Mouse (Mus musculus) neural tube, embryonic 13.5 days (tissue): ENCODE measurements around the gene Il18r1. TPM values are rescaled to one million over a fixed set of nuclear protein-coding genes. Genes with fewer than 3 reads are reported as not detected.

Experiments used
- ATAC-seq: fragments of 200-750 bp; cut with Nextera tagmentation; 2 replicates; pipeline ENCODE4 v1.8.0; 2017; ENCODE audit warnings: low read depth, mild to moderate bottlenecking, moderate TSS enrichment, moderate library complexity
- H3K27ac ChIP-seq: fragments of 300-500 bp; sonication (generic); replicated peaks from 2 replicates; pipeline ENCODE4 v1.5.1; 2015; ENCODE audit warnings: moderate library complexity, mild to moderate bottlenecking, inconsistent platforms
- H3K27me3 ChIP-seq: fragments of 300-500 bp; sonication (generic); 2 replicates; pipeline ENCODE4 v1.6.1; 2015; ENCODE audit warnings: mild to moderate bottlenecking, inconsistent platforms
- H3K36me3 ChIP-seq: fragments of 300-500 bp; sonication (generic); 2 replicates; pipeline ENCODE4 v1.6.1; 2015; ENCODE audit warnings: mild to moderate bottlenecking, inconsistent platforms
- H3K4me1 ChIP-seq: fragments of 300-500 bp; sonication (generic); replicated peaks from 2 replicates; pipeline ENCODE4 v1.6.1; 2015; ENCODE audit warnings: inconsistent platforms
- H3K4me2 ChIP-seq: fragments of 300-500 bp; sonication (generic); 2 replicates; pipeline ENCODE4 v1.6.1; 2015; ENCODE audit warnings: inconsistent platforms, mild to moderate bottlenecking, moderate library complexity
- H3K4me3 ChIP-seq: fragments of 300-500 bp; sonication (generic); 2 replicates; pipeline ENCODE4 v1.5.1; 2015; ENCODE audit warnings: mild to moderate bottlenecking, inconsistent platforms
- H3K9ac ChIP-seq: fragments of 300-500 bp; sonication (generic); 2 replicates; pipeline ENCODE4 v1.6.1; 2015; ENCODE audit warnings: moderate library complexity, mild to moderate bottlenecking, inconsistent platforms
- H3K9me3 ChIP-seq: fragments of 300-500 bp; sonication (generic); 2 replicates; pipeline ENCODE4 v1.6.1; 2016; ENCODE audit warnings: inconsistent platforms
- WGBS: fragments of 180-500 bp; shearing (Covaris S2); methylation state at CpG from one replicate; pipeline ENCODE4 v1.1.7; 2015; 5-methylcytosine and 5-hydroxymethylcytosine counted together
- polyA plus RNA-seq: library from polyadenylated mRNA; unstranded; fragments of >200 nt; fragmentation: Nextera tagmentation; extraction: Ambion mirVana; gene quantifications from 2 replicates; pipeline ENCODE4 v1.2.1, GENCODE M21; 2015

The Il18r1 gene
- polyA plus RNA-seq, 1 experiment from 2014 or later, result not detected

DNA sequence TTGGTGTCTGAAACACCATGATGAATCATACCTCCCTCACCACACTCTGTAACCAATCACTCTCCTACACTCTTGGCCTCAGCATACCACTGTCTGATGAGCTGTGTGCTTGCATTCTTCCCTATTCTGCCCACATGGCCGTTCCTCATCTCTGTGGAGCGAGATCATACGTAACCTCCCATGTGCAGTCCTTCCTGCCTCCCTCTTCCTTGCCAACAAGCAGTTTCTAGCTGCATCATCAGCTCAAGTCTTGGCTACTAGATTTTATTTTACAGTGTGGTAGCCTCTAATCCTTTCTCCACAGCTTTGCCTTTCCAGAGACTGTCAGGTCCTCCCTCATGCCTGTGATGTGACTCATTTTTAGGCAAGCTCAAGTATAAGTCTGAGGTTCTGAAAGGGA is 20.6 kb upstream of the Il18r1 start:
- Histone ChIP-seq H3K27me3 (no peaks in the 10 kb centered on the region), H3K4me1 (no peaks in the 10 kb centered on the region), H3K9me3 (no peaks in the 10 kb centered on the region), H3K4me3 (no peak overlapping the region), H3K27ac (no peak overlapping the region), H3K4me2 (no peak overlapping the region), H3K36me3 (no peaks in the 10 kb centered on the region), H3K9ac (no peak overlapping the region)
- ATAC-seq, result no peak
- 92% methylated on average over 3 of the region's 3 CpGs for WGBS

DNA sequence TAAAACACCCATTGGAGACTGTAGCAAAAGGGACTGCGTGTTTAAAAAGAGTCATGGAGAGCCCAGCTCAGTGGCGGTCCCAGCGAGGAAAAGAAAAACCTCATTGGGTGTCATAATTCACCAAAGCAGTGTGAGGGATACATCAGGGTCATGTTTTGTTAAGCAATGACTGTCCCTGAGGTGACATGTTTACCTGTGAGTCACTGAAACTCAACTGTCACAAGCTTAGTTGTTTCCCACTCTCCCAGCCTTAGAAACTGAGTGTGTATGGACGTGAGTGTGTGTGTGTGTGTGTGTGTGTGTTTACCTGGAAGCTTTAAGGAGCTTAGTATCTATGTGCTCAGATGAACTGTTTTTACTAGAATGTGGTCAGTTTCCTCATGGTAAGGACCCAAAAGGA is 2.0 kb downstream of the Il18r1 start:
- Histone ChIP-seq H3K9ac (no peak overlapping the region), H3K9me3 (no peaks in the 10 kb centered on the region), H3K4me2 (no peak overlapping the region), H3K36me3 (no peaks in the 10 kb centered on the region), H3K27ac (no peak overlapping the region), H3K4me3 (no peak overlapping the region), H3K4me1 (no peaks in the 10 kb centered on the region), H3K27me3 (no peaks in the 10 kb centered on the region)
- ATAC-seq, result no peak
- 88% methylated on average over 4 of the region's 4 CpGs for WGBS

DNA sequence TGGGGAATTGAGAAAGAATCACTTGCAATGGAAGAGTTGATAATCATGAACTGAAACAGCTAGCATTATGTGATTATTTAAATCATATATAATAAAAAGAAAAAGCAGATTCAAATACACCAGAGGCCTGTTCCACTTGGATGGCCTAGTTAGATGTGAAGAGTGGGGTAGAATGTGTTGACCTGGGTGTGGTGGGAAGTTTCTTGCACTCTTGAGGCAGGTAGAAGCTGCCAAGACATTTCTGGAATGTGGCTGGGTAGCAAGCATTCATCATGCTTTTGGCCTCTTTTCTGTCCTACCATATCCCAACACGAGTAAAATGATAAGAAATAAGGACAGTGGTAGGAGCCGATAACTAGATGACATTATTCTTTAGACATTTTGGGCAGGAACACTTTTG is 3.5 kb downstream of the Il18r1 start:
- 88% methylated on average over 2 of the region's 2 CpGs for WGBS
- no peaks in the 10 kb centered on the region for H3K9me3 ChIP-seq
- no peak overlapping the region for H3K9ac ChIP-seq
- no peak overlapping the region for H3K4me2 ChIP-seq
- H3K27me3 ChIP-seq, result no peaks in the 10 kb centered on the region
- H3K27ac ChIP-seq, result no peak overlapping the region
- H3K4me3 ChIP-seq, result no peak overlapping the region
- H3K4me1 ChIP-seq, result no peaks in the 10 kb centered on the region
- no peaks in the 10 kb centered on the region for H3K36me3 ChIP-seq
- no peak for ATAC-seq

DNA sequence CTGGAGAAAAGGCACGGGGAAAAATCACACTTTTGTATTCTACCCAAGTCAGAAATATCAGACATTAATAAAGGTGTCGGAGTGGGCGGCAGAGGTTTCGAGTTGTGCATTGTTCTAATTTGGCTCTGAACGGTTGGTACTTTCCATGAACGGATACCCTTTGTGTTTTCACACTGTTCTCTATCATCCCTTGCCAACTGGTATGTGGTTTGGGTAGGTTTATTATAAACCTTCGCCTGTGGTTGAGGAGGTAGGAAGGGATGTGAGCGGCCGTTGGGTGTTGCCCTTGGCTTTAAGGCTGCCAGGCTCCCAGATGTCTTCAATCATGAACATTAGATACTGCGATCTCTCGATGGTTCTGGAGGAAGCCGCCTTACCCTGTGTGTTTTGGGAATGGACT is 4.5 kb downstream of the Il18r1 start:
- no peaks in the 10 kb centered on the region for H3K36me3 ChIP-seq
- H3K27me3 ChIP-seq, result no peaks in the 10 kb centered on the region
- H3K4me2 ChIP-seq, result no peak overlapping the region
- H3K27ac ChIP-seq, result no peak overlapping the region
- no peaks in the 10 kb centered on the region for H3K4me1 ChIP-seq
- WGBS, result 89% methylated on average over 12 of the region's 12 CpGs
- H3K4me3 ChIP-seq, result no peak overlapping the region
- no peak overlapping the region for H3K9ac ChIP-seq
- H3K9me3 ChIP-seq, result no peaks in the 10 kb centered on the region
- no peak for ATAC-seq

- Histone ChIP-seq H3K36me3 (no peaks in the 10 kb centered on the region), H3K4me3 (no peak overlapping the region), H3K4me2 (no peak overlapping the region), H3K27ac (no peak overlapping the region), H3K9ac (no peak overlapping the region), H3K4me1 (no peaks in the 10 kb centered on the region), H3K27me3 (no peaks in the 10 kb centered on the region), H3K9me3 (no peaks in the 10 kb centered on the region)
- ATAC-seq, result no peak
- WGBS, result 95% methylated on average over 1 of the region's 1 CpGs
Measured at GRCm38 (mm10) chr1:40472401-40472800, 7.0 kb downstream of the Il18r1 start.

DNA sequence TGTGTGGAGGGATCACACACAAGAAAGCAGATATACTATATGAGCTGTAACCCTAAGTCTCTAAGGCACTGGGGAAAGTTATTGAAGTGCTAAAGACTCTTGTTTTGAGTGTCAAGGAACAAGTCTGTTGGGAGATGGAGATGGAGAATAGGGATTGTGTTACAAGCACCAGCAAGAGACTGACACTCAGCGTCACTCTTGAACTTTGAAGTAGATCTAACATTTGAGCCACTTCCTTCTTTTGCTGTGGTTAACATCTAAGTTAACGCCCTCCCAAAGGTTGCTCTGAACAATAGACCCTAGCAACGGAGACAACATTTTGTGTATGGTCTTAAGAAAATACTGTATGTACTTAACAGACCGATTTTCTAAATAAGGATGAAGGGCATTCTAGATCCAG is 8.3 kb downstream of the Il18r1 start:
- H3K27me3 ChIP-seq, result no peaks in the 10 kb centered on the region
- no peaks in the 10 kb centered on the region for H3K4me1 ChIP-seq
- H3K4me2 ChIP-seq, result no peak overlapping the region
- WGBS, result 87% methylated on average over 4 of the region's 4 CpGs
- H3K27ac ChIP-seq, result no peak overlapping the region
- H3K9me3 ChIP-seq, result no peaks in the 10 kb centered on the region
- no peak for ATAC-seq
- H3K4me3 ChIP-seq, result no peak overlapping the region
- no peaks in the 10 kb centered on the region for H3K36me3 ChIP-seq
- no peak overlapping the region for H3K9ac ChIP-seq

DNA sequence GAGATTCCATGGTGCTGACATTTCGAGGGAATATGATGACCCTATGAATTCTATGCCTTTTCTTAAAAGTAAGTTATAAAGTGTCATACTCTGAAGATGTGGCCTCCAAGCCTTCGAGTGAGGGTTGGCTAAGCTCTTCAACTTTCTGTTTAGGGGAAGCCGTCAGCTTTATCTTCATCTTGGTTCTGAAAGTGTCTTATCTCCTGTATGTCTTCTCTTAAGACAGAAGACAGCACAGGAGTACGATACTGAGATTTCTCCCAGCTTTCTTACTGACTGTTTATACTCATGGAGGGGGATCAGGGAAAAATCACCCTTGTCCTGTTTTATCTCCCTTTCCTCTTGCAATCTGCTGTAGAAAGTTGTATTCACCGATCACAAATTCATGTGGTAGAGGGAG is 9.0 kb downstream of the Il18r1 start:
- Histone ChIP-seq H3K4me3 (no peak overlapping the region), H3K9me3 (no peaks in the 10 kb centered on the region), H3K4me2 (no peak overlapping the region), H3K9ac (no peak overlapping the region), H3K27ac (no peak overlapping the region), H3K36me3 (no peaks in the 10 kb centered on the region), H3K4me1 (no peaks in the 10 kb centered on the region), H3K27me3 (no peaks in the 10 kb centered on the region)
- ATAC-seq, result no peak
- 92% methylated on average over 5 of the region's 5 CpGs for WGBS

DNA sequence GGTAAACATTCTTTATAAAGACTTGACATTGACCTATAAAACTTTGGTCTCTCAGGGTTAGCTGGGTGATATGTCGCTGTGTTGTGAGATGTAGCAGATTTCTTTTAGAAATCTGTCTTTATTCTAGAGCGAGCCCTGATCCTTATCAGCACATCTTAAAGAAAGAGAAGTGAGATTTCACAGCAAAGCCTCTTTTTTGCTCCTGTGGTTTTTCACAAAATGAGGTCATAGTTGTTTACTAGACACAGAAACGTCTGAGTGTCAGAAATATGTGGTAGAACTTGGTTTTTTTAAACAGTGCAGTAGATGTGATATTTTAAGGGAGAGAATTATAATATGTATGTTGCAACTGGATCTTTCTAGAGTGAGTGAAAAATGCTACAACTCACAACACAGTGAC is 10.3 kb downstream of the Il18r1 start:
- Histone ChIP-seq H3K27ac (no peak overlapping the region), H3K4me2 (no peak overlapping the region), H3K9ac (no peak overlapping the region), H3K4me1 (no peaks in the 10 kb centered on the region), H3K4me3 (no peak overlapping the region), H3K27me3 (no peaks in the 10 kb centered on the region), H3K9me3 (no peaks in the 10 kb centered on the region), H3K36me3 (no peaks in the 10 kb centered on the region)
- no peak for ATAC-seq
- 73% methylated on average over 3 of the region's 3 CpGs for WGBS

DNA sequence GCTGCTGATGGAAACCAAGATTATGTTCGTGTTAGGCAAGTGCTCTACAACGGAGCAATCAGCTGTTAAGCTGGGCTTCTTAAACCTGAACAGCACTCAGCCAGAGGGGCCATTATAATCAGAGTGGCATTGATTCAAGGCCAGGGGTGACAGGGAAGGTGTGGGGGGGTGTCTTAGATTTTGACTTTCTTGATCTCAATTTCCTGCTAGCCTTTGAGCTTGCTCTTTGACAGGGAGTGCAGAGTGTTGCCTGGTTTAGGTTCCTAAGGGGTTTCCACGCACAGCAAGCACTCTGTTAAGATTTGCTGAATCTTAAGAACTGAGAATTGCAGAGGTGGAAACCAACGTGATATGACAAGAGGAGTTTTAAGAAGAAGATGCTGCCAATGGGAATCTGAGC is 11.4 kb downstream of the Il18r1 start:
- H3K27ac ChIP-seq, result no peak overlapping the region
- H3K4me1 ChIP-seq, result no peaks in the 10 kb centered on the region
- H3K9me3 ChIP-seq, result no peaks in the 10 kb centered on the region
- H3K36me3 ChIP-seq, result no peaks in the 10 kb centered on the region
- H3K4me3 ChIP-seq, result no peak overlapping the region
- no peak overlapping the region for H3K9ac ChIP-seq
- WGBS, result 84% methylated on average over 4 of the region's 4 CpGs
- no peak for ATAC-seq
- no peaks in the 10 kb centered on the region for H3K27me3 ChIP-seq
- no peak overlapping the region for H3K4me2 ChIP-seq

DNA sequence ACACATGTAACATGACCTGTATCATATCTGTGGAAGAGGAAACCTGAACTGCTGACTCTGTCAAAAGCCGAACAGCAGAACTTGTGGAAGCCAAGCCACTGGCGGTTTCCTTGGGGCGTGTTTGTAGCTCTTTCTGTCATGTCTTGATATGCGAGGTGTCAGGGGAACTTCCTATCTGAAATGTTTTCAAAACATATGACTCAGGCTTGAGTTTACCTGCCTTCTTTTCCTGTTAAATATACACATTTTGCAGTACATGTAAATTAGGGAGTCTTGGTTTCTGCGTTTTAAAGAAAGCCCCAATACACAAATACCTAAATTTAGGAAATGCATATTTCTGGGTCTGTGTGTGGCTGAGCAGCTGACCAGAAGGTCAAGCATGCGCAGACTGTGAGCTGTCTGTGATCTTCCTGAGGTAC is 14.2 kb downstream of the Il18r1 start:
- 88% methylated on average over 6 of the region's 6 CpGs for WGBS
- no peaks in the 10 kb centered on the region for H3K27me3 ChIP-seq
- no peaks in the 10 kb centered on the region for H3K9me3 ChIP-seq
- no peak overlapping the region for H3K27ac ChIP-seq
- ATAC-seq, result no peak
- no peaks in the 10 kb centered on the region for H3K36me3 ChIP-seq
- H3K4me1 ChIP-seq, result no peaks in the 10 kb centered on the region
- no peak overlapping the region for H3K9ac ChIP-seq
- H3K4me2 ChIP-seq, result no peak overlapping the region
- no peak overlapping the region for H3K4me3 ChIP-seq

- WGBS, result 90% methylated on average over 4 of the region's 4 CpGs
- ATAC-seq, result no peak
Measured at GRCm38 (mm10) chr1:40494594-40494993, 29.2 kb downstream of the Il18r1 start.

DNA sequence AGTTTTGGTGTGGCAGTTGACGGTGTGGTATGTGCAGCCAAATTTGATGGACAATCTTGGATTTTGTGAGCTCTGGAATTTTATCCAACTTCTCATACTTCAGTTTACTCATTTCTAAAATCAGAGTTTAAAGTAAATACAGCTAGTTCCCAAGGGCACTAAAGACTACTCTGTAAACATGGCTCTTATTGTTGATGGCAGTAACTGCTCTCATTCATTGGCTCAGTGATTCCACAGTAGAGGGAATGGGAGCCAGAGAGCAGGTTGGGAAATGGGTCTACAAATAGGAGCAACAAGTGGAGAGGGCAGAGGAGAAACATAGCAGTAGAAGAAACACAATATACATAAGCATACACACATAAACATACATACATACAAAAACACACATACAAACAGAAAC is 34.4 kb downstream of the Il18r1 start:
- no peaks in the 10 kb centered on the region for H3K36me3 ChIP-seq
- no peak overlapping the region for H3K9ac ChIP-seq
- H3K27ac ChIP-seq, result no peak overlapping the region
- no peaks in the 10 kb centered on the region for H3K27me3 ChIP-seq
- H3K4me2 ChIP-seq, result no peak overlapping the region
- H3K9me3 ChIP-seq, result no peaks in the 10 kb centered on the region
- no peaks in the 10 kb centered on the region for H3K4me1 ChIP-seq
- 98% methylated on average over 1 of the region's 1 CpGs for WGBS
- ATAC-seq, result no peak
- no peak overlapping the region for H3K4me3 ChIP-seq

More at GRCm38 (mm10) chr1:40494594-40494993, 29.2 kb downstream of the Il18r1 start:
- H3K4me2 ChIP-seq, result no peak overlapping the region
- no peaks in the 10 kb centered on the region for H3K4me1 ChIP-seq
- no peak overlapping the region for H3K9ac ChIP-seq
- H3K27ac ChIP-seq, result no peak overlapping the region
- H3K4me3 ChIP-seq, result no peak overlapping the region
- no peaks in the 10 kb centered on the region for H3K36me3 ChIP-seq
- H3K27me3 ChIP-seq, result no peaks in the 10 kb centered on the region
- no peaks in the 10 kb centered on the region for H3K9me3 ChIP-seq

DNA sequence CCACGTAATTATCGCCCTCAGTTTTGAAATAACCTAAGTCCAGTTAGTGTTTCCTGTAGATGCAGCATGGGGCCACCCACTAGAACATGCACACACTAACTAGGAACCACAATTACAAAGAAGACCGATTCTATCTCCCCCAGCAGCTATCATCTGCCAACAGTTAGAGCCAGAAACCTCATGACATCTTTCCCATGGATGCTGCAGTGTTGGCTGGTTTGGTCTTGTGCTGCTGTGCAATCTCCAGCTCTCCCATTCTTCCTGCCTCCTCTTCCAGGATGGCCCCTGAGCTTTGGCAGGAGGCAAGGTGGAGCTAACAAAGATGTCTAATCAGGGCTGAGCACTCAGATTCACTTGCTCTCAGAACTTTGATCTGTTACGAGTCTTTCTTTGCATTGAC is 35.8 kb downstream of the Il18r1 start:
- H3K9me3 ChIP-seq, result no peaks in the 10 kb centered on the region
- 92% methylated on average over 4 of the region's 4 CpGs for WGBS
- H3K4me2 ChIP-seq, result no peak overlapping the region
- ATAC-seq, result no peak
- H3K9ac ChIP-seq, result no peak overlapping the region
- H3K27me3 ChIP-seq, result no peaks in the 10 kb centered on the region
- no peaks in the 10 kb centered on the region for H3K36me3 ChIP-seq
- H3K4me3 ChIP-seq, result no peak overlapping the region
- no peak overlapping the region for H3K27ac ChIP-seq
- no peaks in the 10 kb centered on the region for H3K4me1 ChIP-seq
